Comparison of ENCODE assay signal across 15 mouse cellular contexts in the genomic region with DNA sequence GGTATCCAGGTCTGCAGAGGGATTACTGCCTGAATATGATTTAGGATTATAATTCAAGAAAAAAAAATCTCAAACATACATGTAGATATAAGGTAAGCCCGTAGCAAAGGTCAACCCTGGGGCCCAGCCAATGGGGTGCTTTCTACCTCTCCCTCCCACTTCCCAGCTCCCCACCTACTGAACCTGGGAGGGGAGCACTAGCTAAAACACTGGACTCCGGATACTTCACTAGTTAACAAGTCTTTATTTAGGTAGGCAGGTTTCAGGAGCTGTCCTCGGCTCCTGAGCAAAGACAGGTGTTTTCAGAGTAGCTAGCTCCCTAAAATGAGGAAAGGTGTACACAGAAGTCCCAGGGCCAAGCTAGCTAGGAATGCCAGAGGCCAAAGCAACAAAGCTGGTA. TPM values are rescaled to one million over a fixed set of nuclear protein-coding genes. Genes with fewer than 3 reads are reported as not detected.
DNase-seq lines count a peak whose midpoint lies in the region; ATAC-seq and TF ChIP-seq lines count a peak whose summit lies in the region.
"Had no signal": no experiment of that assay in that cellular context is flagged by ENCODE, and none has a peak within 500 bp of the region (broad histone marks: within the 10 kb centered on the region; RNA-seq: fewer than 3 reads in every experiment).

No protein-coding gene starts in this region.

- ATAC-seq in liver, embryonic 13.5 days (ENCODE audit: low read depth), result no peak
- ATAC-seq in liver, embryonic 11.5 days (replicated peaks; ENCODE audit: low FRiP score), result no peak
- no peak for ATAC-seq in liver, embryonic 14.5 days (ENCODE audit: insufficient read depth)

- no peak overlapping the region for H3ac ChIP-seq in myocyte (ENCODE audit: control insufficient read depth, insufficient read length)

- no peak for TF ChIP-seq POLR2A in myocyte (IDR thresholded peaks at IDR 0.05; ENCODE audit: insufficient read length, low read depth)

- H3K4me3 ChIP-seq in liver, embryonic 13.5 days (replicated peaks), result no peak overlapping the region
- no peak overlapping the region for H3K4me3 ChIP-seq in liver, embryonic 11.5 days (ENCODE audit: low read depth, low read length)
- H3K4me3 ChIP-seq in liver, embryonic 14.5 days (ENCODE audit: insufficient read depth in 1 of 2, low read depth in 2 of 2, low read length in 2 of 2), result no peak overlapping the region
- peak overlapping the region; percentile 54 for H3K4me3 ChIP-seq in myocyte

- H3K9me3 ChIP-seq in liver, embryonic 13.5 days (replicated peaks), result no peaks in the 10 kb centered on the region
- H3K9me3 ChIP-seq in liver, embryonic 11.5 days (ENCODE audit: control insufficient read depth, low read length), result no peaks in the 10 kb centered on the region
- H3K9me3 ChIP-seq in liver, embryonic 14.5 days (ENCODE audit: control insufficient read depth, low read length), result no peaks in the 10 kb centered on the region
- H3K9me3 ChIP-seq: heart, embryonic 12.5 days had no signal

- H3K27ac ChIP-seq in liver, embryonic 13.5 days, result peak overlapping the region; percentile 76
- H3K27ac ChIP-seq in liver, embryonic 11.5 days (ENCODE audit: low read depth, low read length), result no peak overlapping the region
- H3K27ac ChIP-seq in liver, embryonic 14.5 days, result no peak overlapping the region; the same call in 1 of the 2 replicates
- H3K27ac ChIP-seq: kidney, postnatal 0 days had no signal

- H3K4me1 ChIP-seq in liver, embryonic 13.5 days (replicated peaks), result peaks cover 53% of the 10 kb centered on the region
- H3K4me1 ChIP-seq in liver, embryonic 11.5 days (replicated peaks; ENCODE audit: control insufficient read depth, insufficient read depth, low read length), result peaks cover 7% of the 10 kb centered on the region
- H3K4me1 ChIP-seq in liver, embryonic 14.5 days (replicated peaks; ENCODE audit: control insufficient read depth in 2 of 2, insufficient read depth in 2 of 2, low read length in 1 of 2), result peaks cover 12 to 14% of the 10 kb centered on the region in 2 experiments

- peak; percentile 50 for DNase-seq in cerebellum, adult 11-12 months
- DNase-seq in cerebellum, postnatal 25 days, result no peak
- no peak for DNase-seq in liver, embryonic 13.5 days
- no peak for DNase-seq in liver, embryonic 11.5 days (ENCODE audit: low spot score)
- DNase-seq in liver, embryonic 14.5 days (ENCODE audit: low read depth in 3 of 3, low spot score in 3 of 3), result no peak
- DNase-seq in urinary bladder, adult 18-20 months (ENCODE audit: low spot score in 2 of 2), result no peak
- no peak for DNase-seq in frontal cortex, postnatal 14 days (ENCODE audit: low spot score in 2 of 2)
- DNase-seq: lung, postnatal 36 days; retina, postnatal 1 day; thymus, postnatal 4 days had no signal

- no peak for TF ChIP-seq CTCF in liver, embryonic 14.5 days (IDR thresholded peaks at IDR 0.05; ENCODE audit: low read depth)

- H3K36me3 ChIP-seq in liver, embryonic 13.5 days, result peaks cover 25% of the 10 kb centered on the region
- H3K36me3 ChIP-seq in liver, embryonic 11.5 days (ENCODE audit: control insufficient read depth, insufficient read depth, low read length), result peaks cover 9% of the 10 kb centered on the region
- H3K36me3 ChIP-seq in liver, embryonic 14.5 days (replicated peaks; ENCODE audit: control insufficient read depth, insufficient read depth, low read depth), result no peaks in the 10 kb centered on the region; the same call in 1 of the 2 replicates
- peaks cover 10% of the 10 kb centered on the region for H3K36me3 ChIP-seq in myocyte (ENCODE audit: control insufficient read depth, insufficient read depth)

- H3K9ac ChIP-seq in liver, embryonic 13.5 days, result no peak overlapping the region
- no peak overlapping the region for H3K9ac ChIP-seq in liver, embryonic 11.5 days (ENCODE audit: low read depth, low read length)
- no peak overlapping the region for H3K9ac ChIP-seq in liver, embryonic 14.5 days (replicated peaks)

- peak overlapping the region; percentile 81 for H3K4me2 ChIP-seq in liver, embryonic 13.5 days
- no peak overlapping the region for H3K4me2 ChIP-seq in liver, embryonic 11.5 days
- peak overlapping the region; percentile 98 for H3K4me2 ChIP-seq in liver, embryonic 14.5 days (ENCODE audit: low read depth)
- H3K4me2 ChIP-seq in myocyte (ENCODE audit: low read depth), result peak overlapping the region; percentile 96

- no peaks in the 10 kb centered on the region for H3K27me3 ChIP-seq in liver, embryonic 13.5 days
- H3K27me3 ChIP-seq in liver, embryonic 11.5 days (replicated peaks; ENCODE audit: control insufficient read depth, insufficient read depth, low read length), result no peaks in the 10 kb centered on the region
- H3K27me3 ChIP-seq in liver, embryonic 14.5 days (ENCODE audit: control insufficient read depth, insufficient read depth, low read length), result no peaks in the 10 kb centered on the region
- H3K27me3 ChIP-seq in myocyte (ENCODE audit: control insufficient read depth, insufficient read depth, insufficient read length), result no peaks in the 10 kb centered on the region
- H3K27me3 ChIP-seq: heart, embryonic 12.5 days had no signal

- TF ChIP-seq EP300 in liver, embryonic 14.5 days (IDR thresholded peaks at IDR 0.05; ENCODE audit: low read depth), result no peak

- peaks cover 13% of the 10 kb centered on the region for H3K79me2 ChIP-seq in myocyte (ENCODE audit: control insufficient read depth, insufficient read depth)

- WGBS in liver, embryonic 13.5 days (ENCODE audit: insufficient replicate concordance), result 73% methylated on average over 3 of the region's 3 CpGs
- WGBS in liver, embryonic 11.5 days, result 78% methylated on average over 3 of the region's 3 CpGs
- 70% methylated on average over 3 of the region's 3 CpGs for WGBS in liver, embryonic 14.5 days (ENCODE audit: insufficient replicate concordance)

TF ChIP-seq in myocyte, 11 proteins besides CTCF, POLR2A, EP300 and RAD21:
- TF ChIP-seq CEBPB (IDR thresholded peaks at IDR 0.05; ENCODE audit: insufficient read depth, poor library complexity, severe bottlenecking) (no peak), REST (IDR thresholded peaks at IDR 0.05; ENCODE audit: insufficient read depth, insufficient read length) (no peak), TCF12 (IDR thresholded peaks at IDR 0.05; ENCODE audit: insufficient read depth, poor library complexity, severe bottlenecking) (no peak), SRF (IDR thresholded peaks at IDR 0.05; ENCODE audit: control insufficient read depth, insufficient read length, low read depth) (no peak)

RNA-seq across cellular contexts. Expression of gene Rps6kb2, which starts 0.9 kb away (rescaled TPM):
- polyA plus RNA-seq in liver, embryonic 13.5 days (2015; fragmentation: Nextera tagmentation; extraction: Ambion mirVana), result 30.0 and 34.2 TPM in 2 replicates
- 41.0 and 53.5 TPM in 2 replicates for polyA plus RNA-seq in liver, embryonic 11.5 days (2014; fragmentation: Nextera tagmentation; extraction: Ambion mirVana)
- polyA plus RNA-seq in liver, embryonic 14.5 days (2012; rRNA removed), result 17.2 and 19.2 TPM in 2 replicates
- 19.5 and 19.9 TPM in 2 replicates for polyA plus RNA-seq in liver, embryonic 14.5 days (2014; fragmentation: Nextera tagmentation; extraction: Ambion mirVana)
- polyA plus RNA-seq in myocyte (2012; fragmentation: generic; extraction: Trizol), result 42.0 TPM

RNA-seq across cellular contexts. Expression of gene Ptprcap, which starts 10.7 kb away (rescaled TPM):
- 18.8 and 21.3 TPM in 2 replicates for polyA plus RNA-seq in liver, embryonic 13.5 days (2015; fragmentation: Nextera tagmentation; extraction: Ambion mirVana)
- 38.7 and 41.1 TPM in 2 replicates for polyA plus RNA-seq in liver, embryonic 11.5 days (2014; fragmentation: Nextera tagmentation; extraction: Ambion mirVana)
- 12.5 and 16.3 TPM in 2 replicates for polyA plus RNA-seq in liver, embryonic 14.5 days (2012; rRNA removed)
- polyA plus RNA-seq in liver, embryonic 14.5 days (2014; fragmentation: Nextera tagmentation; extraction: Ambion mirVana), result 14.4 and 17.0 TPM in 2 replicates
- polyA plus RNA-seq in myocyte (2012; fragmentation: generic; extraction: Trizol), result 4.9 TPM

RNA-seq across cellular contexts. Expression of gene Carns1, which starts 11.2 kb away (rescaled TPM):
- polyA plus RNA-seq in liver, embryonic 13.5 days (2015; fragmentation: Nextera tagmentation; extraction: Ambion mirVana), result 0.38 and 0.43 TPM in 2 replicates
- 0.89 and 1.2 TPM in 2 replicates for polyA plus RNA-seq in liver, embryonic 11.5 days (2014; fragmentation: Nextera tagmentation; extraction: Ambion mirVana)
- 0.32 and 0.44 TPM in 2 replicates for polyA plus RNA-seq in liver, embryonic 14.5 days (2012; rRNA removed)
- polyA plus RNA-seq in liver, embryonic 14.5 days (2014; fragmentation: Nextera tagmentation; extraction: Ambion mirVana), result 0.18 and 0.71 TPM in 2 replicates
- 8.2 TPM for polyA plus RNA-seq in myocyte (2012; fragmentation: generic; extraction: Trizol)

RNA-seq across cellular contexts. Expression of gene Coro1b, which starts 15.7 kb away (rescaled TPM):
- polyA plus RNA-seq in liver, embryonic 13.5 days (2015; fragmentation: Nextera tagmentation; extraction: Ambion mirVana), result 70.7 and 72.6 TPM in 2 replicates
- polyA plus RNA-seq in liver, embryonic 11.5 days (2014; fragmentation: Nextera tagmentation; extraction: Ambion mirVana), result 126 and 132 TPM in 2 replicates
- polyA plus RNA-seq in liver, embryonic 14.5 days (2012; rRNA removed), result 57.5 and 59.2 TPM in 2 replicates
- 57.5 and 62.2 TPM in 2 replicates for polyA plus RNA-seq in liver, embryonic 14.5 days (2014; fragmentation: Nextera tagmentation; extraction: Ambion mirVana)
- polyA plus RNA-seq in myocyte (2012; fragmentation: generic; extraction: Trizol), result 238 TPM

RNA-seq across cellular contexts. Expression of gene Cabp4, which starts 20.3 kb away (rescaled TPM):
- 0.07 and 0.13 TPM in 2 replicates for polyA plus RNA-seq in liver, embryonic 13.5 days (2015; fragmentation: Nextera tagmentation; extraction: Ambion mirVana)
- polyA plus RNA-seq in liver, embryonic 11.5 days (2014; fragmentation: Nextera tagmentation; extraction: Ambion mirVana), result 0.21 TPM in 1 of 2 replicates, not detected in the other
- polyA plus RNA-seq in liver, embryonic 14.5 days (2012; rRNA removed), result 0.03 and 0.15 TPM in 2 replicates
- not detected in 2 replicates for polyA plus RNA-seq in liver, embryonic 14.5 days (2014; fragmentation: Nextera tagmentation; extraction: Ambion mirVana)
- 0.10 TPM for polyA plus RNA-seq in myocyte (2012; fragmentation: generic; extraction: Trizol)
- polyA plus RNA-seq: forebrain, embryonic 11.5 days; limb, embryonic 11.5 days had no signal
